Comparison of ENCODE assay signal across 7 mouse cellular contexts in genomic region chr1:171234126-171234525, GRCm38 (mm10). TPM values are rescaled to one million over a fixed set of nuclear protein-coding genes. Genes with fewer than 3 reads are reported as not detected.
A peak's percentile ranks its signal among the peaks of the same experiment; 100 is the strongest.
DNase-seq lines count a peak whose midpoint lies in the region; ATAC-seq lines count a peak whose summit lies in the region.

TSS of gene Fcer1g (minus strand) at chr1:171234365.

- peak; percentile 41 to 44 for DNase-seq in spleen, postnatal 36 days (ENCODE audit: low spot score in 2 of 2)
- no peak for DNase-seq in spleen, adult 12 weeks (ENCODE audit: low spot score)
- no peak for DNase-seq in hindbrain, embryonic 14.5 days (ENCODE audit: low spot score)
- DNase-seq in spleen, postnatal 4 days (ENCODE audit: low spot score in 2 of 2) = peak; percentile 45 to 75
- no peak for DNase-seq in cerebellum, adult 9-10 months

- no peaks in the 10 kb centered on the region for H3K27me3 ChIP-seq in embryonic facial prominence, embryonic 15.5 days
- no peaks in the 10 kb centered on the region for H3K27me3 ChIP-seq in hindbrain, embryonic 14.5 days (ENCODE audit: control insufficient read depth, insufficient read depth, low read length)
- no peaks in the 10 kb centered on the region for H3K27me3 ChIP-seq in liver, embryonic 16.5 days (ENCODE audit: control insufficient read depth, insufficient read depth, low read depth, low read length)

- ATAC-seq in embryonic facial prominence, embryonic 15.5 days (ENCODE audit: insufficient number of reproducible peaks, low FRiP score, low TSS enrichment, low read depth) = no peak
- ATAC-seq in hindbrain, embryonic 14.5 days (ENCODE audit: low FRiP score) = no peak
- ATAC-seq in liver, embryonic 16.5 days (ENCODE audit: low read depth) = no peak

- no peak within 1 kb of the TSS for H3K9ac ChIP-seq in embryonic facial prominence, embryonic 15.5 days
- H3K9ac ChIP-seq in hindbrain, embryonic 14.5 days = no peak within 1 kb of the TSS
- H3K9ac ChIP-seq in liver, embryonic 16.5 days (ENCODE audit: low read depth, low read length) = peak within 1 kb of the TSS; percentile 7; the same call in 1 of the 2 replicates

- no peaks in the 10 kb centered on the region for H3K9me3 ChIP-seq in embryonic facial prominence, embryonic 15.5 days (replicated peaks)
- no peaks in the 10 kb centered on the region for H3K9me3 ChIP-seq in hindbrain, embryonic 14.5 days (ENCODE audit: control insufficient read depth, low read length)
- no peaks in the 10 kb centered on the region for H3K9me3 ChIP-seq in liver, embryonic 16.5 days (replicated peaks; ENCODE audit: control insufficient read depth, low read length)

- H3K4me1 ChIP-seq in embryonic facial prominence, embryonic 15.5 days = peaks cover 10% of the 10 kb centered on the region; the same call in 1 of the 2 replicates
- H3K4me1 ChIP-seq in hindbrain, embryonic 14.5 days (replicated peaks; ENCODE audit: control insufficient read depth, insufficient read depth, low read length) = no peaks in the 10 kb centered on the region
- H3K4me1 ChIP-seq in liver, embryonic 16.5 days (ENCODE audit: control insufficient read depth, low read depth, low read length) = peaks cover 24% of the 10 kb centered on the region

- peaks cover 58% of the 10 kb centered on the region for H3K36me3 ChIP-seq in embryonic facial prominence, embryonic 15.5 days
- peaks cover 56% of the 10 kb centered on the region for H3K36me3 ChIP-seq in hindbrain, embryonic 14.5 days (replicated peaks; ENCODE audit: control insufficient read depth, insufficient read depth)
- peaks cover 20% of the 10 kb centered on the region for H3K36me3 ChIP-seq in liver, embryonic 16.5 days (ENCODE audit: control insufficient read depth, insufficient read depth)

- no peak within 1 kb of the TSS for H3K4me2 ChIP-seq in embryonic facial prominence, embryonic 15.5 days (replicated peaks)
- H3K4me2 ChIP-seq in hindbrain, embryonic 14.5 days (replicated peaks) = no peak within 1 kb of the TSS
- H3K4me2 ChIP-seq in liver, embryonic 16.5 days (ENCODE audit: low read depth, low read length) = no peak within 1 kb of the TSS

- WGBS in embryonic facial prominence, embryonic 15.5 days = 88% methylated on average over 14 of the region's 14 CpGs
- WGBS in hindbrain, embryonic 14.5 days = 93% methylated on average over 14 of the region's 14 CpGs
- 26% methylated on average over 14 of the region's 14 CpGs for WGBS in liver, embryonic 16.5 days (ENCODE audit: insufficient replicate concordance)

- H3K27ac ChIP-seq in embryonic facial prominence, embryonic 15.5 days (replicated peaks) = no peak within 1 kb of the TSS
- H3K27ac ChIP-seq in hindbrain, embryonic 14.5 days = no peak within 1 kb of the TSS
- H3K27ac ChIP-seq in liver, embryonic 16.5 days (ENCODE audit: low read length) = peak within 1 kb of the TSS; percentile 61

- no peak within 1 kb of the TSS for H3K4me3 ChIP-seq in embryonic facial prominence, embryonic 15.5 days (replicated peaks)
- H3K4me3 ChIP-seq in hindbrain, embryonic 14.5 days (replicated peaks; ENCODE audit: low read length) = no peak within 1 kb of the TSS
- H3K4me3 ChIP-seq in liver, embryonic 16.5 days (ENCODE audit: low read depth, low read length) = peak within 1 kb of the TSS; percentile 47

RNA-seq across cellular contexts. Expression of gene Fcer1g, which starts in this region (rescaled TPM):
- polyA plus RNA-seq in embryonic facial prominence, embryonic 15.5 days (2015; fragmentation: Nextera tagmentation; extraction: Ambion mirVana) = 92.7 and 101 TPM in 2 replicates
- polyA plus RNA-seq in hindbrain, embryonic 14.5 days (2014; fragmentation: Nextera tagmentation; extraction: Ambion mirVana) = 25.2 and 30.1 TPM in 2 replicates
- 111 and 128 TPM in 2 replicates for polyA plus RNA-seq in liver, embryonic 16.5 days (2015; fragmentation: Nextera tagmentation; extraction: Ambion mirVana)

Comparison
In these comparisons a context has a peak if more than half of its experiments do, and no peak if none do; other contexts are left out.
1. DNase-seq: peak in spleen, postnatal 36 days (2 of 2) and spleen, postnatal 4 days (2 of 2); none in spleen, adult 12 weeks (single experiment), hindbrain, embryonic 14.5 days (single experiment) and cerebellum, adult 9-10 months (single experiment).